Mouse (Mus musculus) embryonic facial prominence, embryonic 15.5 days (tissue): ENCODE results near the gene Otop2. TPM values are rescaled to one million over a fixed set of nuclear protein-coding genes. Genes with fewer than 3 reads are reported as not detected.

Experiments
- ATAC-seq: fragments of 200-750 bp; cut with Nextera tagmentation; 2 replicates; pipeline ENCODE4 v1.8.0; 2017; ENCODE audit warnings: low read depth, moderate TSS enrichment; ENCODE audit not compliant: insufficient number of reproducible peaks, low FRiP score, low TSS enrichment
- H3K27ac ChIP-seq: fragments of 300-500 bp; sonication (generic); replicated peaks from 2 replicates; pipeline ENCODE4 v1.5.1; 2015; ENCODE audit warnings: mild to moderate bottlenecking, inconsistent platforms
- H3K27me3 ChIP-seq: fragments of 300-500 bp; sonication (generic); 2 replicates; pipeline ENCODE4 v1.6.1; 2015; ENCODE audit warnings: inconsistent platforms
- H3K36me3 ChIP-seq: fragments of 300-500 bp; sonication (generic); 2 replicates; pipeline ENCODE4 v1.6.1; 2015; ENCODE audit warnings: mild to moderate bottlenecking, inconsistent platforms
- H3K4me1 ChIP-seq: fragments of 300-500 bp; sonication (generic); 2 replicates; pipeline ENCODE4 v1.6.1; 2015; ENCODE audit warnings: inconsistent platforms
- H3K4me2 ChIP-seq: fragments of 300-500 bp; sonication (generic); replicated peaks from 2 replicates; pipeline ENCODE4 v1.6.1; 2015; ENCODE audit warnings: mild to moderate bottlenecking, inconsistent platforms
- H3K4me3 ChIP-seq: fragments of 300-500 bp; sonication (generic); replicated peaks from 2 replicates; pipeline ENCODE4 v1.5.1; 2015; ENCODE audit warnings: mild to moderate bottlenecking, inconsistent platforms
- H3K9ac ChIP-seq: fragments of 300-500 bp; sonication (generic); 2 replicates; pipeline ENCODE4 v1.6.1; 2015; ENCODE audit warnings: inconsistent platforms
- H3K9me3 ChIP-seq: fragments of 300-500 bp; sonication (generic); replicated peaks from 2 replicates; pipeline ENCODE4 v1.6.1; 2016; ENCODE audit warnings: inconsistent platforms
- WGBS: fragments of 180-500 bp; shearing (Covaris S2); methylation state at CpG from one replicate; pipeline ENCODE4 v1.1.7; 2015; 5-methylcytosine and 5-hydroxymethylcytosine counted together
- polyA plus RNA-seq: library from polyadenylated mRNA; unstranded; fragments of >200 nt; fragmentation: Nextera tagmentation; extraction: Ambion mirVana; gene quantifications from 2 replicates; pipeline ENCODE4 v1.2.1, GENCODE M21; 2015

The Otop2 gene
- polyA plus RNA-seq, 1 experiment from 2014 or later = 0.32 TPM

- WGBS = 85% methylated on average over 5 of the region's 5 CpGs
- no peak for ATAC-seq
Observed at GRCm38 (mm10) chr11:115287386-115287785, 19.6 kb upstream of the Otop2 start.

GRCm38 (mm10) chr11:115288305-115288704 is 18.7 kb upstream of the Otop2 start:
- no peaks in the 10 kb centered on the region for H3K36me3 ChIP-seq
- WGBS = 90% methylated on average over 2 of the region's 2 CpGs
- no peaks in the 10 kb centered on the region for H3K27me3 ChIP-seq
- no peak overlapping the region for H3K4me2 ChIP-seq
- no peak for ATAC-seq
- H3K4me3 ChIP-seq = no peak overlapping the region
- no peaks in the 10 kb centered on the region; the same call in 1 of the 2 replicates for H3K4me1 ChIP-seq
- no peaks in the 10 kb centered on the region for H3K9me3 ChIP-seq
- no peak overlapping the region for H3K27ac ChIP-seq
- H3K9ac ChIP-seq = no peak overlapping the region

More at GRCm38 (mm10) chr11:115287386-115287785, 19.6 kb upstream of the Otop2 start:
- H3K4me1 ChIP-seq = no peaks in the 10 kb centered on the region; the same call in 1 of the 2 replicates
- no peaks in the 10 kb centered on the region for H3K9me3 ChIP-seq
- H3K36me3 ChIP-seq = no peaks in the 10 kb centered on the region
- H3K9ac ChIP-seq = no peak overlapping the region
- no peak overlapping the region for H3K4me2 ChIP-seq
- H3K27ac ChIP-seq = no peak overlapping the region
- H3K27me3 ChIP-seq = no peaks in the 10 kb centered on the region
- H3K4me3 ChIP-seq = no peak overlapping the region

GRCm38 (mm10) chr11:115289885-115290284 is 17.1 kb upstream of the Otop2 start:
- Histone ChIP-seq H3K9ac (no peak overlapping the region), H3K27me3 (no peaks in the 10 kb centered on the region), H3K27ac (no peak overlapping the region), H3K9me3 (no peaks in the 10 kb centered on the region), H3K36me3 (no peaks in the 10 kb centered on the region), H3K4me3 (no peak overlapping the region), H3K4me1 (no peaks in the 10 kb centered on the region; the same call in 1 of the 2 replicates), H3K4me2 (no peak overlapping the region)
- ATAC-seq = no peak
- 78% methylated on average over 8 of the region's 8 CpGs for WGBS

- H3K9me3 ChIP-seq = no peaks in the 10 kb centered on the region
- WGBS = 100% methylated on average over 1 of the region's 1 CpGs
- H3K9ac ChIP-seq = no peak overlapping the region
- H3K36me3 ChIP-seq = no peaks in the 10 kb centered on the region
- no peaks in the 10 kb centered on the region; the same call in 1 of the 2 replicates for H3K4me1 ChIP-seq
- no peak overlapping the region for H3K4me2 ChIP-seq
- no peak overlapping the region for H3K4me3 ChIP-seq
- no peak overlapping the region for H3K27ac ChIP-seq
- no peaks in the 10 kb centered on the region for H3K27me3 ChIP-seq
- no peak for ATAC-seq
Observed at GRCm38 (mm10) chr11:115290314-115290713, 16.6 kb upstream of the Otop2 start.

- no peak for ATAC-seq
- 49% methylated on average over 6 of the region's 6 CpGs for WGBS
- H3K4me2 ChIP-seq = no peak overlapping the region
Observed at GRCm38 (mm10) chr11:115290919-115291318, 16.0 kb upstream of the Otop2 start.

GRCm38 (mm10) chr11:115291503-115291902 is 15.5 kb upstream of the Otop2 start:
- ATAC-seq = no peak
- Histone ChIP-seq H3K9ac (no peak overlapping the region), H3K27me3 (peaks cover 8% of the 10 kb centered on the region; the same call in 1 of the 2 replicates), H3K4me1 (no peaks in the 10 kb centered on the region; the same call in 1 of the 2 replicates), H3K9me3 (no peaks in the 10 kb centered on the region), H3K27ac (no peak overlapping the region), H3K36me3 (no peaks in the 10 kb centered on the region), H3K4me3 (no peak overlapping the region), H3K4me2 (no peak overlapping the region)
- WGBS = 70% methylated on average over 10 of the region's 10 CpGs

More at GRCm38 (mm10) chr11:115290919-115291318, 16.0 kb upstream of the Otop2 start:
- H3K27me3 ChIP-seq = peaks cover 2% of the 10 kb centered on the region; the same call in 1 of the 2 replicates
- no peaks in the 10 kb centered on the region for H3K9me3 ChIP-seq
- H3K27ac ChIP-seq = no peak overlapping the region
- H3K9ac ChIP-seq = no peak overlapping the region
- no peaks in the 10 kb centered on the region; the same call in 1 of the 2 replicates for H3K4me1 ChIP-seq
- H3K36me3 ChIP-seq = no peaks in the 10 kb centered on the region
- no peak overlapping the region for H3K4me3 ChIP-seq

- Histone ChIP-seq H3K27ac (no peak overlapping the region), H3K9me3 (no peaks in the 10 kb centered on the region), H3K4me1 (peaks cover 9% of the 10 kb centered on the region), H3K27me3 (peaks cover 20% of the 10 kb centered on the region), H3K36me3 (no peaks in the 10 kb centered on the region), H3K9ac (no peak overlapping the region), H3K4me2 (no peak overlapping the region), H3K4me3 (no peak overlapping the region)
- 55% methylated on average over 14 of the region's 14 CpGs for WGBS
- ATAC-seq = no peak
Observed at GRCm38 (mm10) chr11:115292631-115293375, 14.2 kb upstream of the Otop2 start.

GRCm38 (mm10) chr11:115295939-115296338 is 11.0 kb upstream of the Otop2 start:
- 83% methylated on average over 11 of the region's 11 CpGs for whole genome bisulfite sequencing
- H3K4me1 ChIP-seq = peaks cover 9% of the 10 kb centered on the region
- ATAC-seq = no peak
- no peak overlapping the region for H3K4me3 ChIP-seq
- H3K36me3 ChIP-seq = no peaks in the 10 kb centered on the region
- no peak overlapping the region for H3K9ac ChIP-seq
- H3K4me2 ChIP-seq = no peak overlapping the region
- H3K27ac ChIP-seq = no peak overlapping the region
- peaks cover 40% of the 10 kb centered on the region for H3K27me3 ChIP-seq
- 0 out of 2 replicates have a peak, but pooled peaks cover 3% of the 10 kb centered on the region for H3K9me3 ChIP-seq

- Histone ChIP-seq H3K36me3 (no peaks in the 10 kb centered on the region), H3K4me2 (peak overlapping the region; percentile 88), H3K4me3 (peak overlapping the region; percentile 44), H3K27me3 (peaks cover 40% of the 10 kb centered on the region), H3K27ac (no peak overlapping the region), H3K9ac (no peak overlapping the region), H3K9me3 (0 out of 2 replicates have a peak, but pooled peaks cover 4% of the 10 kb centered on the region), H3K4me1 (peaks cover 9% of the 10 kb centered on the region)
- WGBS = 56% methylated on average over 21 of the region's 21 CpGs
- no peak for ATAC-seq
Observed at GRCm38 (mm10) chr11:115296471-115297210, 10.3 kb upstream of the Otop2 start.

- Histone ChIP-seq H3K27ac (no peak within 1 kb of the TSS), H3K36me3 (no peaks in the 10 kb centered on the region), H3K4me2 (peak within 1 kb of the TSS; percentile 88), H3K4me3 (peak within 1 kb of the TSS; percentile 44), H3K9me3 (0 out of 2 replicates have a peak, but pooled peaks cover 4% of the 10 kb centered on the region), H3K9ac (no peak within 1 kb of the TSS), H3K4me1 (peaks cover 9% of the 10 kb centered on the region), H3K27me3 (peaks cover 40% of the 10 kb centered on the region)
- ATAC-seq = peak; percentile 41; the same call in 1 of the 2 replicates
- under 1% methylated on average over 43 of the region's 44 CpGs for WGBS
Observed at GRCm38 (mm10) chr11:115297214-115297826, 9.6 kb upstream of the Otop2 start, which contains the start of gene Fads6. Fads6 (minus strand) TSS chr11:115297663.

- peaks cover 40% of the 10 kb centered on the region for H3K27me3 ChIP-seq
- H3K36me3 ChIP-seq = no peaks in the 10 kb centered on the region
- 0 out of 2 replicates have a peak, but pooled peaks cover 4% of the 10 kb centered on the region for H3K9me3 ChIP-seq
- no peak overlapping the region for H3K4me3 ChIP-seq
- no peak overlapping the region for H3K9ac ChIP-seq
- WGBS = 46% methylated on average over 8 of the region's 8 CpGs
- peaks cover 9% of the 10 kb centered on the region for H3K4me1 ChIP-seq
- no peak overlapping the region for H3K4me2 ChIP-seq
- H3K27ac ChIP-seq = no peak overlapping the region
- no peak for ATAC-seq
Observed at GRCm38 (mm10) chr11:115298160-115298559, 8.8 kb upstream of the Otop2 start.
